In genomic region chr19:25253628-25254027, GRCm38 (mm10) we compare ENCODE assay signal across 18 mouse cellular contexts. TPM values are rescaled to one million over a fixed set of nuclear protein-coding genes. Genes with fewer than 3 reads are reported as not detected.
DNase-seq lines count a peak whose midpoint lies in the region; ATAC-seq lines count a peak whose summit lies in the region.
"Had no signal": no experiment of that assay in that cellular context is flagged by ENCODE, and none has a peak within 500 bp of the region (broad histone marks: within the 10 kb centered on the region; RNA-seq: fewer than 3 reads in every experiment).

No protein-coding gene starts in this region.

- no peak overlapping the region for H3K4me3 ChIP-seq in heart, embryonic 11.5 days (ENCODE audit: low read depth, low read length)
- no peak overlapping the region for H3K4me3 ChIP-seq in heart, embryonic 14.5 days (ENCODE audit: control insufficient read depth in 1 of 2, insufficient read depth in 1 of 2, low read depth in 1 of 2, low read length in 2 of 2)
- H3K4me3 ChIP-seq: embryonic facial prominence, embryonic 13.5 days; forebrain, embryonic 13.5 days; hindbrain, embryonic 15.5 days had no signal

- peak overlapping the region; percentile 8; the same call in 1 of the 2 replicates for H3K4me2 ChIP-seq in heart, embryonic 11.5 days
- peak overlapping the region; percentile 28 for H3K4me2 ChIP-seq in heart, embryonic 14.5 days (ENCODE audit: low read length)
- H3K4me2 ChIP-seq: embryonic facial prominence, embryonic 13.5 days; forebrain, embryonic 13.5 days; hindbrain, embryonic 15.5 days had no signal

- H3K9ac ChIP-seq in heart, embryonic 11.5 days (ENCODE audit: low read depth, low read length), result no peak overlapping the region
- H3K9ac ChIP-seq in heart, embryonic 14.5 days (ENCODE audit: low read length), result no peak overlapping the region
- H3K9ac ChIP-seq: embryonic facial prominence, embryonic 13.5 days; forebrain, embryonic 13.5 days; hindbrain, embryonic 15.5 days had no signal

- H3K27me3 ChIP-seq in heart, embryonic 11.5 days (ENCODE audit: control insufficient read depth, insufficient read depth, low read length), result no peaks in the 10 kb centered on the region
- no peaks in the 10 kb centered on the region for H3K27me3 ChIP-seq in heart, embryonic 14.5 days (ENCODE audit: control insufficient read depth, insufficient read depth, low read length)
- H3K27me3 ChIP-seq: embryonic facial prominence, embryonic 13.5 days; forebrain, embryonic 13.5 days; hindbrain, embryonic 15.5 days had no signal

- H3K27ac ChIP-seq in heart, embryonic 11.5 days (ENCODE audit: low read depth, low read length), result peak overlapping the region; percentile 31
- H3K27ac ChIP-seq in heart, embryonic 14.5 days (replicated peaks in 1 of 2; ENCODE audit: control insufficient read depth in 1 of 2, insufficient read depth in 1 of 2, low read depth in 2 of 2, low read length in 2 of 2), result peak overlapping the region; percentile 78 to 84
- H3K27ac ChIP-seq: embryonic facial prominence, embryonic 13.5 days; forebrain, embryonic 13.5 days; hindbrain, embryonic 15.5 days had no signal

- H3K36me3 ChIP-seq in heart, embryonic 11.5 days (ENCODE audit: control insufficient read depth, insufficient read depth, low read length), result no peaks in the 10 kb centered on the region
- H3K36me3 ChIP-seq in heart, embryonic 14.5 days (ENCODE audit: control insufficient read depth, insufficient read depth, low read length), result no peaks in the 10 kb centered on the region
- H3K36me3 ChIP-seq: embryonic facial prominence, embryonic 13.5 days; hindbrain, embryonic 15.5 days had no signal

- DNase-seq in heart, adult 11 months, result peak; percentile 92
- no peak for DNase-seq in heart, adult 8-10 months (ENCODE audit: low spot score)
- DNase-seq in heart, postnatal 10 days, result peak; percentile 46 to 47
- no peak for DNase-seq in gastrocnemius, postnatal 10 days
- DNase-seq in T-cell, adult 2 months (ENCODE audit: low spot score), result no peak
- DNase-seq: adrenal gland, postnatal 14 days; cerebellum, adult 18-20 months; cerebellum, adult 9-11 months; cerebellum, postnatal 36 days; kidney, adult 9 months had no signal

- no peaks in the 10 kb centered on the region for H3K9me3 ChIP-seq in heart, embryonic 11.5 days (replicated peaks; ENCODE audit: control insufficient read depth, low read length)
- no peaks in the 10 kb centered on the region for H3K9me3 ChIP-seq in heart, embryonic 14.5 days (ENCODE audit: control insufficient read depth, low read length)
- H3K9me3 ChIP-seq: embryonic facial prominence, embryonic 13.5 days; forebrain, embryonic 13.5 days; hindbrain, embryonic 15.5 days had no signal

- no peak for ATAC-seq in heart, embryonic 11.5 days (replicated peaks; ENCODE audit: insufficient number of reproducible peaks, low FRiP score, low TSS enrichment)
- peak; percentile 32; the same call in 1 of the 2 replicates for ATAC-seq in heart, embryonic 14.5 days (ENCODE audit: insufficient number of reproducible peaks, insufficient read depth, low FRiP score, low read depth)
- ATAC-seq: activated CD4-positive, CD25-positive, alpha-beta regulatory T cell, adult 4 months; forebrain, embryonic 13.5 days; intestine, postnatal 0 days had no signal

- WGBS in heart, embryonic 11.5 days (ENCODE audit: insufficient replicate concordance), result 71% methylated on average over 3 of the region's 3 CpGs
- WGBS in heart, embryonic 14.5 days, result 37% methylated on average over 3 of the region's 3 CpGs

- H3K4me1 ChIP-seq in heart, embryonic 11.5 days (ENCODE audit: control insufficient read depth, insufficient read depth, low read length), result peaks cover 14% of the 10 kb centered on the region; the same call in 1 of the 2 replicates
- H3K4me1 ChIP-seq in heart, embryonic 14.5 days (ENCODE audit: control insufficient read depth in 2 of 2, insufficient read depth in 2 of 2, low read length in 2 of 2), result peaks cover 20 to 39% of the 10 kb centered on the region in 2 experiments

- intact Hi-C loops in heart, postnatal 10 days (cut with DNase I), result no loop called here

RNA-seq across cellular contexts. Expression of gene Kank1, which starts 16.9 kb away (rescaled TPM):
- 10 to 100 TPM; 40.4 to 50.0 (median 45.6) TPM for total RNA-seq in heart, adult 8-10 months (2022)
- polyA plus RNA-seq in heart, embryonic 11.5 days (2014; fragmentation: Nextera tagmentation; extraction: Ambion mirVana), result 56.6 and 56.8 TPM in 2 replicates
- 43.2 and 46.4 TPM in 2 replicates for polyA plus RNA-seq in heart, embryonic 14.5 days (2014; fragmentation: Nextera tagmentation; extraction: Ambion mirVana)
- 10 to 100 TPM; 40.1 to 51.6 TPM for total RNA-seq in heart, postnatal 10 days (2021)
- 10 to 100 TPM; 18.0 to 25.9 TPM for total RNA-seq in gastrocnemius, postnatal 10 days (2021)
- total RNA-seq: MEL had no signal
- polyA plus RNA-seq: activated CD4-positive, CD25-positive, alpha-beta regulatory T cell, adult 4 months had no signal

Comparison
In these comparisons a context has a peak if more than half of its experiments do, and no peak if none do; other contexts are left out.
1. DNase-seq: peak in heart, adult 11 months (single experiment) and heart, postnatal 10 days (2 of 2); none in heart, adult 8-10 months (single experiment), gastrocnemius, postnatal 10 days (single experiment) and T-cell, adult 2 months (single experiment).